Mouse (Mus musculus): Measurements from ENCODE around the gene Aff2. TPM values are rescaled to one million over a fixed set of nuclear protein-coding genes. Genes with fewer than 3 reads are reported as not detected.

Gene Aff2
- total RNA-seq (2021): 1 to 10 TPM; 3.7 to 4.1 TPM
- long read RNA-seq, experiment 1: 0 reads
- long read RNA-seq, experiment 2: 0 reads

DNA sequence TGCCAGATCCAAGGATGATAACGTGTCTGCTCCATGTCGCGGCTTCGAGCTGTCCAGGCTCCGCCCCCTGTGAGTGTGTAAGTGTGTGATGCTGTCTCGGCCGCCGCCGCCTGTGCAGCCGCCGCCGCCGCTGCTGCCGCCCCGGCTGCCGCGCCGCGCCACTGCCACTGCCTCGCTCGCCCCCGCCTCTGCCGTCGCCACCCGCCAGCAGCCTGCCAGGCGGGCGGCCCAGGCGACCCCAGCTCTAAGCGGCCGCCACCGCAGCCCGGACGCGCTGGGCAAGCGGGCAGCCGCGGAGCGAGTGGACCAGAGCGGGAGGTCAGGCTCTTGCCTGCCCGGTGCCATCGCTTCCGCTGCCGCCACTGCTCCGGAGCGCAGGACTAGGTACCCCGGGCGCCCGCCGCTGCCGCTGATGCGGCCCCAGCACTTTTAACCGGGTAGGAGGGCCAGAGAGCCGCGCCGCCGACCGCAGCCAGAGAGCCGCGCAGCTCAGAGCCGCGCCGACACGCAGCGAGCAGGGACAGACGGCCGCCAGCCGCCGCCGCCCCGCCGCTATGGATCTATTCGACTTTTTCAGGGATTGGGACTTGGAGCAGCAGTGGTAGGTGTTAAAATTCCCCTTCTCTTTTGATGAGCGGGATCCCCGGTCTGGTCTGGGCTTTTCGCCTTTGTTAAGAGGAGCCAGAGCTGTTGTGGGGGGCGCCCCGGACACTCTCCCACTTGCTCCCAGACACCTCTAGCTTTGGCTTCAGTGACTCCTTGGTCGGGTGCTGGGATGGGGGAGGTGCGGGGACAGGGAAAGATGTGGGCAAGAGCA, at the start of gene Aff2:
TSS of gene Aff2 (plus strand) at position 57 of the 817 bp plus-strand sequence.
- peak; percentile 20 to 24 for DNase-seq (ENCODE audit: low spot score in 2 of 2)

DNA sequence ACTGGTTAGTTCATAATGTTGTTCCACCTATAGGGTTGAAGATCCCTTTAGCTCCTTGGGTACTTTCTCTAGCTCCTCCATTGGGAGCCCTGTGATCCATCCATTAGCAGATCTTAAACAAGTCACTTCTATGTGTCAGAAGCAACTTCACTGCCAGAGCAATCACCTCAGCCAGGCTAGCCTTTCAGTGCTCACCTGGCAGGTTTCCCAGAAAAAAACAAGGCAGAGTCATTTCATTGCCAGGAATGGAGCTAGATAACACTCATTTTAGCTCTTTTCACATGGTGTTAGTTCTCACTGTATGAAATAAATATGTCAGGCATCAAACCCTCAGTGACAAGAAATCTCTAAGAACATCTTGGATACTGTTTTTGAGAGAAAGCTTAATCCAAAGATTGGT, 22.8 kb upstream of the Aff2 start:
- DNase-seq (ENCODE audit: low spot score in 2 of 2): no peak

DNA sequence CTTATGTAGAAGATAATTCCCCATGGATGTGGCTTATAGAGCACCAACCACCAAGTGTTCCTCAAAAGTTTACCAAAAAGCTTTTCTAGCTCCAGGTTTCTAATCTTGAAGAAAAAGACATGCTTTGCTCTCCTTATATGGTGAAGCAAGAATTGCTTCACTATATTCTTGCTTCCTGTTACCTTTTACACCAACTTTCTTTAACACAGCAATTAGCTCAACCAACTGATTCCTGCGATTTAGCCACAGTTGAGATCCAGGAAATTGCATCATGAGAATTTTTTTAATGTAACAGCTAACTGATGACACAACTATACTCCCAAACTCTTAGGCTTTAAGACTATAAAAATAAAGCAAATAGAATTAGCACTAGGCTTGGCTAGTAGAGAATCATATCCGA, 4.5 kb upstream of the Aff2 start:
- no peak for DNase-seq (ENCODE audit: low spot score in 2 of 2)

DNA sequence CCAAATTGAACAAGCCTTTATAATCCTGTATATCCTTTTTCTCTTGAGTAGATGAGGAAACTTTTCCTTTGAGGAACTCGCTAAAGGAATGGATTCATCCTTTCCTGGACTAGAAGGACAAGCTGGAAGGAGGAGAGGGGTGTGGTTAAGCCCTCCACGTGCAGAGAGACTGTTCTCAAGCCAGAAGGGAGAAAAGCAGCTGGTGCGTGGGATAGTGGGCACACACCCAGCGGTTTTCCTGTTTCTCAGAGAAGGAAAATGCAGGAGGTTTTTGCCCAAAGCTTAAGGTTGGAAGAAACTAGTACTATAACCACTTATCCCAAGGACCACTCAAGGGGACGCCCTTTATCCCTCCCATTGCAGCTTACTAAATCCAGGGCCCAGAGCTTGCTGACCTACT, 734 bp upstream of the Aff2 start:
- peak in 1 of 2 experiments; percentile 10 for DNase-seq (ENCODE audit: low spot score in 2 of 2)

DNA sequence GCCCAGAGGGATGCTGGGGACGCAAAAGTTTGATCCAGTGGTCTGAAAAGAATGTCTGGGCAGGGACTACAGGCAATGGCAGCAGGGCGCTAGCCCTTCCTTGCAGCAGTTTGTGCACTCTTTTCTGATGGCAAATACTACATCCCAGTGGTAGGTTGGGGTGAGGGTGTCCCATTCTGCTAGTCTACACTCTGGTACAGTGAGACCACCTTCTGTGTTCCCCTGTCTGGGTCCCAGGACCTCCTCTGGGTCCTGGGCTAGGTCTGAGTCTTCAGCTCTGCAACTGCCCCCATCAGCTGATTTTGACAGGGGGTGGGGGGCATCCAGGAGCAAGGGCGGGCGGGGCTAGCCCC, 233 bp upstream of the Aff2 start:
- no peak for DNase-seq (ENCODE audit: low spot score in 2 of 2)

DNA sequence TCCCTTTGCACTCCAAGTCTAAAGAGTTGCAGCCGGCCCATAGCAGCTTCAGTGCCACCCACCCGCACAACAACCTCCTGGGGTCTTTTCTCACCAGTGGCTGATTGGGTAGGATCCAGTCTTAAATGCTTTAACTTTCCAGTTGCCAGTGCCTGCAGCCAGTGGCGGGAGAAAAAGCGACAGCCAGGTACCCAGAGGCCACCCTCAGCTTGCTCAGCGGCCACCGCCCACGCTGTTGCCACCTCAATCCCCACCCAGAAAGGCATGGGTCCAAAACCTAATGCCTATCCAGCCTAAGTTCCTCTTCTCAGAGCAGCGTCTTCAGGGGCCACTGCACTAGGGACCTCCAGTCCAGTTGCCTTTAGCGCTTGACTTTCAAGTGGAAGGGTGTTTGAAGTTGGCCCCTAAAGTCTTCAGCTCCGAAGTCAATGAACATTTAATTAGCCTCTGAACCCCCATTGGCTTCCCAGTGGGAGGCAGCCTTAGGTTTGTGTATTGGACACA, 1.0 kb downstream of the Aff2 start:
- peak in 1 of 2 experiments; percentile 7 for DNase-seq (ENCODE audit: low spot score in 2 of 2)

DNA sequence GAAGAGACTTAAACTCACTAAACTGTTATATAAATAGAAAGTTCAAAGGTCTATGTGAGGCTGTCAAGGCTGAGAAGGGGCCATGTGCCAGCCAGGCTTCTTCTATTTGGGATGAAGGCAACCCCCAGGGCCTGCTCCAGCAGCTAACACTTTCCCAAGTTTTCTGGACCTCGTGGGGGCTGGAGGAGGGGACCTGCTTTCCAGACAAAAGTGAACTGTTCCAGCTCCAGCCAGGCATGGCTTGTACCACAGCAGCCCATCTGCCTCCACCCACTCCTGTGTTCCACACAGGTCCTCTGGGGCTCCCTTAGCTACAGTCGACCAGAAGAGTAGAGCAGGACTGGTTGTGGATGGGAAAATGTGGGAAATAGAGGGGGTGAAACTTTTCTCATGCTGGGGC, 4.1 kb downstream of the Aff2 start:
- no peak for DNase-seq (ENCODE audit: low spot score in 2 of 2)

DNA sequence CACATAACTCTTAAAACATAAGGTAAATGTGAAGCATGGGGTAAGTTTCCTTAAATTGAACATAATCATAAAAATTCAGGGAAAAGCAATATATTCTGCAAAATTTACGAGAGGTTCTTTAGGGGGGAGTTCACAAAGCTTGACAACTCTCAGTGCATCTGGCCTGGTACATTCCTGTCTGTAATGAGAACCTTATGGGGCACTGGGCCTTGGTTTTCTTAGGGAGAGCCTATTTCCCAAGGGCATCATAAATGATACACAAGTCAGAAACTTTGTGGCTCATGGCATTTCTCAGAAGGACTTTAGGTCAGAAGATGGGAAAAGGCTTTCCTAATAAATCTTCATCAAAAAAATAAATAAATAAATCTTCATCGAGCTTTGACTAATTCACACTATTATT, 13.2 kb downstream of the Aff2 start:
- DNase-seq (ENCODE audit: low spot score in 2 of 2): no peak

DNA sequence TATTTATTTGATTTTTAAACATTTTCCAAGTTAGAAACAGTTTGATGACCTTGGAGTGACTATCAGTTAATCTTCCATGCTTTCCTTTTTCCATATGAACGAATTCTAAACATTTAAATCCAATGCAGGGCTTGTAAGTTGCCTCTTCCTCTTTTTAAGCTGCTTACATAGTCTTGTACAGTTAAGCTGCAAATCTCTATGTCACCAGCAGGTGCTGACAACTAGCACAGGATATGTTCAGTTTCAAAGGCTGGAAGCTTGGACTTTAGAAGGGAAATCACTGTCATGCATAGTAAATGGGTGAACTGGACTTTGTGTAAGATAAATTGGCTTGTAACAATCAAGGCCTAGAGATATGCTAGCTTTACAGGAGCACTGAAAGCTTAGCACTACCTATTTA, 29.6 kb downstream of the Aff2 start:
- no peak for DNase-seq (ENCODE audit: low spot score in 2 of 2)

DNA sequence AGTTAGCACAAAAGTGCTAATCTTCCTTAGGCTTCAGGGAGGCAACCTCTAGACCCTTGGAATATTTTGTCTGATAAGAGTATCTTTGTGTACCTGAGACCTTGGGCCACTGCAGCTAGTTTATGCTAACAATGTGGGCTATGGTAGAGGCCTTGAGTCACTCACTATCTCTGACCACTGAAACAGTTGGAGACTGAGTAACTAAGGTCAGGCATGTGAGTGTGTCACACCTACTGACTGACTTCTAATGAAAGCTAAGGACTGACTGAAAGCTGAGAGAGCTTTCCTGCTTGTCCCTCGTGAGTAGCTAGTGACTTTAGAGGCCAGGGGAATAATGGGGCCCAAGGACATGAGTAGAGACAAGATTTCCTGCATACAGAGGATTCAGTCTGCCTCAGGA, 54.9 kb downstream of the Aff2 start:
- no peak for DNase-seq (ENCODE audit: low spot score in 2 of 2)

DNA sequence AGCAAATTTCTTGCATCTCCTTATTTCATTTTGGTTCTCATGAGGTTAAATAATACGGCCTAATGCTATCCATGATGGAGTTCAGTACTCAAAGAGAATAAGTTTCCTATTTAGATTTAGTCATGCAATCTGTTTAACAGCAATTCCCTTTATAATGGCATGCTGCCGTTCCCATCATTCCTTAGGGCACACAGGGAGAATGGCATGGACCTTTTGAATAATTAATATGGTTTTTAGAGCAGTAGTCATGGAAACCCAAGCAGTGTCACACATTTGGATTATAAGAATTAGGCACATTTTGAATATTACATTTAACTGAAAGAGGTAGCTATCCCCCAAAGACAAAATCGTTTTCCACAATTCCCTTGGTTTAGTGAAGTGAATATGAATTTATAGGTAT, 78.3 kb downstream of the Aff2 start:
- no peak for DNase-seq (ENCODE audit: low spot score in 2 of 2)

DNA sequence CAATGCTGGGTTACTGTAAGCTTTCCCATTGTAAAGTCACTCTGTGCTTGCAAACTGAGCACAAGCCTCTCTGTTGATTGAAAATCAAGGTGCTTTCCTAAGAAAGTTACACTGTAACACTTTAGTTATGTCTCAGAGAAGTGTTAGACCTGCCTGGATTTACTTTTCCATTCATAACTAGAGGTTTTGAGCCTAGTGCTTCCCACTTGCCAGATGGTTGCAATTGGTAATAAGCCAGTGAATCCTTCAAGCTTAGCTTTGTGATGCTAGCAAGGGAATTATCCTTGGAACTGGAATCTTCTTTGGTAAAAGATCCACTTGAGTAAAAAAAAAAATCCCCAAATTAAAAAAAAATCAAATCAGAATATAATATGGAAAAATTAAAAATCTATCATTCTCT, 81.8 kb downstream of the Aff2 start:
- no peak for DNase-seq (ENCODE audit: low spot score in 2 of 2)

DNA sequence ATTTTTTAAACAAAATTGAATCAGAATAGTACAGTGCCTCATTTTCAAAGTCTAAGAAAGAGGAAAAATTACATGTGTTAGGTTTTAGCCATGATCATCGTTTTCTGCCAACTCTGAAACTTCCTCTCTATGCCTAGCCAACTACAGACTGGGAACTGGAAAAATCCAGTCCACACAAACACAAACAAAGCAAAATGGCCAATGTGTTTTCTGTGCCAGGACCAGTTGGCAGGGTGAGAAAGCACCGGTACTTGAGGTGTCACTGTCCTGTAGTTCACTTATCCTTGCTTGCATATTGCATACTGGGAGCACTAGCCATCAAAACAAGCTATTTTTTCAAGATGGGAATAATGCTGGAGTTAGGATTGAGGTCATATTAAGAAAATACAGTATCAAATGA, 100.8 kb downstream of the Aff2 start:
- no peak for DNase-seq (ENCODE audit: low spot score in 2 of 2)

DNA sequence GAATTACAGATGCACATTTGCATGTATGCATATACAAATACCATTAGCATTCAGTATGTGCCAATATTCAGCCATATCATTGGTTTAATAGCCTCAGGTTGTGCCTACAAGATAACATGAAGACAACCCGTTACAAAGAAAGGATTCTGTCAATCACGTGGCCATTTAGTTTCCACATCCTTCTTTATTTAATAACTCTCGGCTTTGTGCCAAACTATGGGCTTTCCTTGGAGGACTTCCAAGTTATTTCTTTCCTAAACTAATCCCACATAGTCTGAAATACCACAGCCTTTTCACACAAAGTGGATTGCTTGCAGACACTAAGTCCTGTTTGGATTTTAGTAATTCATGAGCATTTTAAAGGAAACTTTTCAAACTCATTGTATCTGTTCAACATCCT, 142.0 kb downstream of the Aff2 start:
- DNase-seq (ENCODE audit: low spot score in 2 of 2): no peak

DNA sequence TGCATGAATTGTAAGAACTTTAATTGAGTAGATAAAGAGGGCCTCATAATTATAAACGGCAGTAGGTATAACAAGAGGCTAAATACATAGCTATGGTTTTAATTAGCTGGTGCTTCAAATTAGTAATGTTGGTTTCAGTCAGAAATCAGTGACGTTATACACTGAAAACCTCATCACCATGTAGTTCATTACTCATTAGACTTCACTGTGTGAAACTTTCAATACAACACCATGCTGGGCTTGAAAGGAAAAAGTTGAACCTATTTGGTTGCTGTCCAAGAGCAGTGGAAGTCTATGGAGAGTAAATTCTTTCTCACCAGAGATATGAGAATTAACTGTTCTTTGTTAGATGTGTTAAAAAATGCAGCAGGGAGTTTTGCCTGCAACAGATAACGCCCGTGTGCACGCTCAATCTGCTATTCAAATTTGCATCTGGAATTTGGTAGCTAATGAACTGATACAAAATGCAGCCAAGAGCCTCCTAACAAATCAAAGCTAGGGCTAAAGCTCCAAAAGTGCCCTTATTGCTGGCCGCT, 158.0 kb downstream of the Aff2 start:
- no peak for DNase-seq (ENCODE audit: low spot score in 2 of 2)

DNA sequence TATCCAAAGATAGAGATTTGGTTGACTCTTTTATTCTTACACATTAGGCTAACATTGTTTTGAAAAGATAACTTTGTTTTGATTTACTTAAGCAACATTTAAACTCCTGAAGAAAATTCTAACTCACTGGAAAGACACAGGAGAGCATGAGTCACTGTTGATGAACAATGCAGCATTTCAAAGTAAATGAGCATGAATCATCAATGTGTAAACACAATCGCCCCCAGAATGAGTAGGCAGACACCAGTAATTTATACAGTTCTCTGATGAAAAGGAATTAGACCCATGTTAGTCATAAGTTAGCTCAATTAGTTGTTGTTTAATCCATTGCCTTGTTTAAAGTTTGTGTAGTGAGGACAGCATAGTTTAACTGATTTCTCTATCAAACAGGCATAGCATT, 180.7 kb downstream of the Aff2 start:
- DNase-seq (ENCODE audit: low spot score in 2 of 2): no peak

DNA sequence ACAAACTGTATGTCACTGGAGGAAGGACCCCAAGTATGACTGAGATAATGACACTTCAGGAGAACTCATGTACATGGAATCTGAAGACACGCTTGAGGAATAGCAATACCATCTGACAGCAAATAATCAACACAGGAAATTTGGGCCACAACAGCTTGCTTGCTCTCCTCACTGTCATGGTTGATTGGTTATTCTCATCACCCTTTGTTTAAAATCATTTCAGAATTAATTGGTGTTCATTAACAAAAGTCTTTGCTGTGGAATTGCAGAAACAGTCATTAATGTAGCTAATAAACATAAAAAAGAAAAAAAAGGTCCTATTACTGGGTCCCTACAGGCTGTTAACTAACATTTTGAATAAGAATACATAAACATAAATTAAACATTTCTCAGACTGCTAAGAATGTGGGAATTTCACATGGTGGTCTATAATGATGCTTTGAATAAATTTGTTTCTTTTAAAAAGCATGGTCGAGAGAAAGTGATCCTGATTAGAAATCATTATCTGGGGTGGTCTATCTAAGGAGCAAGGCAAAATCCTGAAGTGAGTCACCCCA, 219.9 kb downstream of the Aff2 start:
- no peak for DNase-seq (ENCODE audit: low spot score in 2 of 2)

DNA sequence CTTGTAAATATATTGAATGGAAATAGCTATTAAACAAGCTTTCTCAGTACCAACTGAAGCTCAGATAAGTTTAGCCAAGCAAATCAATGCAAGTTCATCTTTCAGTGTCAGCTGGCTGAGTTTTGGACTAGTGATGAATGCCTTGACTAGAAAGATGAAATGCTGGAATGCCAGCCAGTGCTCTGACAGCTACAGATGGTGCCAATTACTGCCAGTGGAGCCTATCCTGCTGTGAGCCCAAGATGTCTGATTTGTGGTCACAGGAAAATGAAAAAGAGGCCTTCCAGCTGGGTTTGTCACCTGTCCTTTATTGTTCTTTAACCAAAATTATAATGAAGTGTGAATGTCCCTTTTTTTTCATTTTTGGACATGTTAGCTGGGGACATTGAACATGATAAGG, 248.7 kb downstream of the Aff2 start:
- DNase-seq (ENCODE audit: low spot score in 2 of 2): no peak

DNA sequence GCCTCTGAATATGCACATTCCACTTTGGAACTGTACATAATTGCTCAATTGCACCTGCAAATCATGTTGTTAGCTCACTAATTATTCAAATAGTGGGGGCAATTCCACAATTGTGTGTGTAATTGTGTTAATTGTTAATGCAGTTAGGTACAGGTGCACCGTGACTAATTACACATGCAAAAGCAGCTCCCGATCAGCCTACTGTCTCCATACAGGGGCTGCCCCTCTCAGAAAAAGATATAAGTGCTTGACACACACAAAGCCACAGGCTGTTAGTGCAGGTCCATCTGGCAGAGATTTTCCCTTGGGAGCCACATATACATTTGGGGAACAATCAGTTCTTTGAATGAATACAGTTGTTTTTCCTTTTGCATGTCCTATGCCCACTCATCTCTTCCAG, 302.9 kb downstream of the Aff2 start:
- DNase-seq (ENCODE audit: low spot score in 2 of 2): no peak

DNA sequence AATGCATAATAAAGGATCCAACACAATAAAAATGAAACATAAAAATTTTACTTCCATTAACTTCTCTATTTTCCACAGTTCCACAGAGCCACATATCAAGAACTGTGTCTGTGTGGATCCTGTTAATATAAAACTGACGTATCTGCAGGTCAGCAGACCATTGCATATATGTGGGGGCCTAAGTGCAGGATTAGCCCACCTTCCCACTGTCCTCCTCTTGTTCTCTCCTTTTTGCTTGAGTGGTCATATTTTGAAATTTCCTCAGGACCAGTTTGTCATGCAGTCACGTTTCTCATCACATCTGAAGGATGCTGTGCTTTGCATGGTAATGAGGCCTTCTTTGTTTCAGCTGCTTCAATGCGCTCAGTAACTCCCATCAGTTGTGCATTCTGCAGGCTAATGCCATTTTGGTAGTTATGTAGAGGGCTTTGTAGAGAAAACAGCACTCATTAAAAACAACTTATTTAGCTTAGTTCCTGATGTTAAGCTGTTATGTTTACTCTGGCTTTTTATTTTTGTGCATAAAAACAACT, 306.1 kb downstream of the Aff2 start:
- no peak for DNase-seq (ENCODE audit: low spot score in 2 of 2)

DNA sequence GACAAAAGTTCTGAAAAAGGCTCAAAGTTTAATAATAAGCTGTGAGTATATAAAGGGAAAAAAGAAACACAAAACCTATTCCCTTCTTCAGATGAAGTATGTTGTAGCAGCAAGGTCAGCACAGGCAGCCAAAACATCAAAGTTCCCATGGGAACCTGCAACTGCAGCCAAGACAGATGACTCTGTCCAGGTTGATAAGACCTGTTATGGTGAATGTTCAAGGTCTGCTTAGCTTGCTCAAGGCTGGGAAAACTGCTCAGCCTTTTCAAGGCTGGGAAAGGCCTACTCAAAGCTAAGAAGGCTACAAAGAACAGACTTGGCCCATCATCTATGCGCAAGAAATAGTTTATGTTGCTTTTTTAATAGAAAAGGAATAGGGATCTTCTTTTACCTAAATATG, 315.6 kb downstream of the Aff2 start:
- DNase-seq (ENCODE audit: low spot score in 2 of 2): no peak

DNA sequence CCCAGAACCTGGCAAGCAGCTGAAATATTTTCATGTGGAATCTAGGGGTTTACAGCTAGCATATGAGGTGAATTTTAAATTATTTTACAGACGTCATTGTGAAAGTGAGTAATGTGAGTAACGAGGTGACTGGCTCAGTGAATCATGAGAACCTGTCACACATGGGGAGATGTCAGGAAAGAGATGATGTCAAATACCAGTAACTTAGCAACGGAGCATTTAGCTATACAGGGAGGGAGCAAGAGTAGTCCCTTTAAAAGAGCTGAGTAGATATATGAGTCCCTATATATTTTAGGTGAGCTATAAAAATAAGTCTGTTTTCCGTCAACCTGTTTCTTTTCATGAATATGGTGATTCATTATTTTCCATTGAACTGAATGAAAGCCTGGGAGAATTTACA, 338.7 kb downstream of the Aff2 start:
- no peak for DNase-seq (ENCODE audit: low spot score in 2 of 2)
